Mouse (Mus musculus) layer of hippocampus, adult 18-20 months (tissue): Measurements from ENCODE around the gene Alg3. TPM values are rescaled to one million over a fixed set of nuclear protein-coding genes. Genes with fewer than 3 reads are reported as not detected.

Source experiments
- DNase-seq, 2 experiments: peaks; one replicate each; pipeline ENCODE4 v3.0.0; 2022; ENCODE audit warnings: low spot score in 2 of 2
- long read RNA-seq: library from polyadenylated mRNA; stranded (forward); transcript quantifications from one replicate; pipeline ENCODE4 v2.0.0, GENCODE M21; 2021
- total RNA-seq, 2 experiments: library from RNA; stranded (reverse); gene quantifications; 2 replicates each; pipeline ENCODE4 v1.2.3; 2021

Gene Alg3
- total RNA-seq = 10 to 100 TPM; 11.7 to 12.9 TPM
- long read RNA-seq, transcript Alg3-201 (9 exons, 1,451 nt) = major isoform, 12 of 20 reads
- long read RNA-seq, partial matches to known transcripts = 1 of 20 reads
- long read RNA-seq, other reads (novel, unspliced or antisense) = 5 of 20 reads

- peak in 1 of 2 experiments; percentile 80 for DNase-seq
Measured at GRCm38 (mm10) chr16:20611357-20612227, at the start of gene Alg3, which contains the start of the genes Eef1akmt4 and Gm49333. Alg3 (minus strand) TSS chr16:20611735. Eef1akmt4 (plus strand) TSS chr16:20611593. Gm49333 (plus strand) TSS chr16:20611610.

DNA sequence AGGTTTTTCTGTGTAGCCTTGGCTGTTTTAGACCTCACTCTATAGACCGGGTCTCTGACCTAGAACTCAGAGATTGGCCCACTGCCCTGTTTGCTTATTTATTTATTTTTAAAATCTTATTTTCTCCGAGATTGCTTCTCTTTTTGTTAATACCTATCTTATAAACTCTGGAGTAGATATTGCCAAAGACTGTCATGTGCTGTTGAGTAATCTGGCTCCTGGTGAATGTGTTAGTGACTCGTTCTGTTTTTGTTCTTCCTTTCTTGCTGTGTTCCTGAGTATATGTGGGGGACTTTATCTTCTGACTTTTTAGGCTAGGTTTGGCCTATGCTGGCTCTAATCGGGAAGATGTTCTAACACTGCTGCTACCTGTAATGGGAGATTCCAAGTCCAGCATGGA, 46.1 kb upstream of the Alg3 start:
- no peak for DNase-seq

GRCm38 (mm10) chr16:20653315-20653714, 41.8 kb upstream of the Alg3 start:
- DNase-seq = no peak

- no peak for DNase-seq
Measured at GRCm38 (mm10) chr16:20651947-20652310, 40.4 kb upstream of the Alg3 start.

DNA sequence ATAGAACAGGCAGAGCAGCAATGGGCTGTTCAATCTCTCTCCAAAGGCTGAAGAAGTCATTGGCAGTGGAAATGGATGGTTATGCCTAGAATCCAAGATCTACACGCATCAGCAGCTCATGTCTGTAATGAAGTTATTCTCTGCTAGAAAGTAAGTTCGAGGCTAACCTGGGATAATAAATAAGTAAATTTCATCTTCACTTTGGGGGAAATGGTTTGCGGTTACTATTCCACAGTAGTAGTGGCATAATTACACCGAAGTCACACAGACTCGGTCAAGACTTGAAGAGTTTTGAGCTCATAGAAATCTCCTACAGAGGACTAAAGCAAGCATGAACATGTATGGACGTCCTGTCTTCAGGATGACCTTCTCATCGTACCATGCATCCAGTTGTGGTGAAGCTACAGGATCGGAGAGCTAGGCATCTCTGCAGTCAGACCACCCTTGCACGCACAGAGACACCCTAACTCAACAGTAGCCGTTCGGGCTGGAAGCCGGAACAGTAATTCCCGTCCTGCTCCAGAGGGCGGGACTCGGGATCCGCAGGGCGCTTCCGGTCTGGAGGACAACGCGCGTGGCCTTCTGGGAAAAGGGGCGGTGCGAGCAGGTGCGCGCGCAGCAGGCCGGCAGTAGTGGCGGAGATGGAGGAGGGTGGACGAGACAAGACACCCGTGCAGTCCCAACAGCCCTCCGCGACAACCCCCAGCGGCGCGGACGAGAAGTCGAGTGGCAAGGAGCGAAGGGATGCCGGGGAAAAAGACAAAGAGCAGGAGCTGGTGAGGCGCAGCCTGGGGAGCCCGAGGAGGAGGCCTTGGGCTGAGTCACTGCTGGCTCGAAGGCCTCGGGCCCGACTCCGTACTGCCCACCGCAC, 39.8 kb upstream of the Alg3 start, which contains the start of gene Psmd2:
TSS of gene Psmd2 (plus strand) at position 577 of the 871 bp plus-strand sequence.
- DNase-seq = peak; percentile 95 to 98

DNA sequence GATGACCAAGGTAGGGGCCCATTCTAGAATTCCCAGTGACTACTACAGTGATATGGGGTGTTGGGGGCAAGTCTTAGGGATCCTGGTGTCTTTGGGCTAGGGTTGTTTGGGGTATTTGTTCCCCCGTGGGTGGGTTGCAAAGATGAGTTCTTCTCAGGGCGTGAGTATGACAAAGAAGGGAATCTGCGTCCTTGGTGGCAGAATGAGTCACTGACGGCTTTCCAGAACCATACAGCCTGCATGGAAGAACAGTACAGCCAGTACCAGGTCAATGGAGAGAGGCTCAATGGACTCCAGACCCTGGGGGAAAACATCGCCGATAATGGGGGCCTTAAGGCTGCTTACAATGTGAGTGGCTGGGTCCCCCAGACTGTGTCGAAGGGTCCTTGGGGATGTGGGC, 32.4 kb upstream of the Alg3 start:
- no peak for DNase-seq

DNA sequence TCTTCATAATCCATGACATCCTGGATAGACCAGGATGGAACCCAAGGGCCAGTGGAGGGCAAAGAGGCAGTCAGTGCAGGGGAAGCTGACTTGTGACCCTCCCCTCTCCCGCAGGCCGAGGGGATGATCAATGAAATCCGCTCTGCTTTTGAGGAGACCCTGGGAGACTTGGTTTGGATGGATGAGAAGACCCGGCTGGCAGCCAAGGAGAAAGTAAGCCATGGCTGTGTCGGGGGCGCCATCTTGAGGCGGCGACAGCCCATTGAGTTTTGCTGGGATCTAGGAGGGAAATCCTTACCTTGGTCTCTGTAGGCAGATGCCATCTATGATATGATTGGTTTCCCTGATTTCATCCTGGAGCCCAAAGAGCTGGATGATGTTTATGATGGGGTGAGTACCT, 30.6 kb upstream of the Alg3 start:
- DNase-seq = peak; percentile 52 to 85

GRCm38 (mm10) chr16:20638367-20638766, 26.8 kb upstream of the Alg3 start:
- DNase-seq = peak; percentile 59 to 75

DNA sequence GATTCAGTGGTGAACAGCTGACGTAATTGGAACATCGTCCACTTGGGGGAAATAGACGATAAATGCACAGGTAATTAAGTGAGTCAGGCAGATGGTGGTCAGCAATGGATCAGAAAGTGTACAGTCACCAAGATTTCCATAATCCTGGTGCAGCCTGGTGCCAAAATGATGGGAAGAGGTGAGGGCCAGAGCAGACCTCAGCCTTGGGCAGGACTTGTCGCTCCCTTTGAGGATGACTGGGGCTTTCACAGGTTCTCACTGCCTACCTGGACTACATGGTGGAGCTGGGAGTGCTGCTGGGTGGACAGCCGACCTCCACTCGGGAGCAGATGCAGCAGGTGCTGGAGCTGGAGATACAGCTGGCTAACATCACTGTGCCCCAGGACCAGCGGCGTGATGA, 25.9 kb upstream of the Alg3 start:
- DNase-seq = no peak

- DNase-seq = no peak
Measured at GRCm38 (mm10) chr16:20629731-20630634, 18.4 kb upstream of the Alg3 start, which contains the start of gene Ece2. Ece2 (plus strand) TSS chr16:20629828.

- peak; percentile 32 to 73 for DNase-seq
Measured at GRCm38 (mm10) chr16:20628871-20629391, 17.4 kb upstream of the Alg3 start.

- DNase-seq = no peak
Measured at GRCm38 (mm10) chr16:20623211-20623610, 11.7 kb upstream of the Alg3 start.

GRCm38 (mm10) chr16:20621991-20622685, 10.6 kb upstream of the Alg3 start:
- DNase-seq = peak; percentile 57 to 69

DNA sequence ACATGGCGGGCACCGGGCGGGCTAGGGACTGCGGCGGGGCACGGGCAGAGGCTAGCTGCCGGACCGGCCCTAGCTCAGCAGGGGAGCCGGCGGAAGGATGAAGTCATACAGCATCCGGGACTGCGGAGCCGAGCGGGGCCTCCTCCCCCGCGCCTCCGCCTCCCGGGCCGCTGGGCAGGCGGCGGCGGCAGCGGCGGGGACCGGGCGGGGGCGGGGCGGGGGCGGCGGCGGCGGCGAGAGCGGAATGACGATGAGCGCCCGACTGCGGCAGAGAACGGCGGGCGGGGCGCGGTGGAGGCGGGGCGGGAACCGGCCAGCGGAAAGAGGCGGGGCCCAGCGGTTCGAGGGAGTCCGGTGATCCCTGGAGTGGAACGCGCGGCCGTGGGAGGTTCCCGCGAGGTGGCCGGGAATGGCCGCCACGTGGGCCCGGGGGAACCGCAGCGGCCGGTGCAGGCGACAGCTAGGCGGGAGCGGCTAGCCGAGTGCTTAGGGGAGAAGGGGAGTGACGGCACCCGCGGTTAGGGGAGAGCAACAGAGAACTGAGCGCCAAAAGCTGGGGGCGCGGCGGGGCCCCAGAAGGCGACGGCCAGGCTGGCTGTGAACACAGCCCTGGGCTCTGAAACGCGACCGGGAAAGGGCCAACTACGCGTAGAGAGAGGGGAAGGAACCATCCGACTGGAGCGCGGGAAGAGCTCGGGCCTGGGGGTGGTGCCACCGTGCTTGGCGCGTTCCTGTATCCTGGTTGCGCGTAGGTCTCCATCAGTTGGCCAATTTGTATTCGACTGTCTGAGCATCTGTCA, 9.9 kb upstream of the Alg3 start, which contains the start of gene Camk2n2:
TSS of gene Camk2n2 (minus strand) at position 97 of the 800 bp plus-strand sequence.
- DNase-seq = peak in 1 of 2 experiments; percentile 39

- no peak for DNase-seq
Measured at GRCm38 (mm10) chr16:20620751-20621190, 9.2 kb upstream of the Alg3 start.

DNA sequence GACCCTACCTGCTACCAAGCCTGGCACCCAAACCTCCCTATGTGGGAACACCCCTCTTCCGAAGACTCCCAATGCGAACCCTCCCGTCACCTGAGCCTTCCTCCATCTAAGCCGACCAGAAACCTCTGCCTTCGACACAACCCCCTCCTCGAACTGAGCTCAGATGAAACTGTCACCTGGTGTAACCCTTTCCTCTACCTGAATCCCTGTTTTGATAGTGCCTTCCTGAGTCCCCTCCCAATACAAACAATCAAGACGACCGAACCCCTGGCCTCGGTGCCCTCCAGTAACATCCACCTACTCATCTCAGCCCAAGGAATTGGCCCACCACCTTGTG, 8.8 kb upstream of the Alg3 start:
- DNase-seq = no peak

- no peak for DNase-seq
Measured at GRCm38 (mm10) chr16:20619541-20620398, 8.2 kb upstream of the Alg3 start.
